Mouse (Mus musculus): Measurements from ENCODE around the gene Fgfr2. TPM values are rescaled to one million over a fixed set of nuclear protein-coding genes. Genes with fewer than 3 reads are reported as not detected.
A peak's percentile ranks its signal among the peaks of the same experiment; 100 is the strongest.

Gene Fgfr2
- polyA plus RNA-seq, 1 experiment from 2014 or later = 93.6 TPM

- WGBS = 63% methylated on average over 8 of the region's 8 CpGs
- Histone ChIP-seq H3K27me3 (ENCODE audit: control insufficient read depth, insufficient read depth, low read length) (peaks cover 3% of the 10 kb centered on the region; the same call in 1 of the 2 replicates), H3K36me3 (ENCODE audit: control insufficient read depth, insufficient read depth, low read length) (no peaks in the 10 kb centered on the region), H3K4me2 (ENCODE audit: low read depth, low read length, severe bottlenecking) (no peak overlapping the region), H3K9me3 (ENCODE audit: control insufficient read depth, low read length) (no peaks in the 10 kb centered on the region), H3K27ac (ENCODE audit: low read depth, low read length) (no peak overlapping the region), H3K4me1 (replicated peaks; ENCODE audit: control insufficient read depth, insufficient read depth, low read length) (peaks cover 5% of the 10 kb centered on the region), H3K9ac (ENCODE audit: low read length) (no peak overlapping the region), H3K4me3 (ENCODE audit: low read depth, low read length) (no peak overlapping the region)
- ATAC-seq (replicated peaks; ENCODE audit: low FRiP score) = no peak
- peak; percentile 31 for DNase-seq (ENCODE audit: low spot score)
Measured at GRCm38 (mm10) chr7:130590845-130591437, 2532.2 kb downstream of the Fgfr2 start.

GRCm38 (mm10) chr7:130590081-130590828 lies 2532.9 kb downstream of the Fgfr2 start:
- Histone ChIP-seq H3K4me1 (replicated peaks; ENCODE audit: control insufficient read depth, insufficient read depth, low read length) (peaks cover 5% of the 10 kb centered on the region), H3K4me2 (ENCODE audit: low read depth, low read length, severe bottlenecking) (no peak overlapping the region), H3K27me3 (ENCODE audit: control insufficient read depth, insufficient read depth, low read length) (peaks cover 3% of the 10 kb centered on the region; the same call in 1 of the 2 replicates), H3K27ac (ENCODE audit: low read depth, low read length) (no peak overlapping the region), H3K4me3 (ENCODE audit: low read depth, low read length) (no peak overlapping the region), H3K9ac (ENCODE audit: low read length) (no peak overlapping the region), H3K36me3 (ENCODE audit: control insufficient read depth, insufficient read depth, low read length) (no peaks in the 10 kb centered on the region), H3K9me3 (ENCODE audit: control insufficient read depth, low read length) (no peaks in the 10 kb centered on the region)
- peak; percentile 51 for DNase-seq (ENCODE audit: low spot score)
- no peak for ATAC-seq (replicated peaks; ENCODE audit: low FRiP score)
- 36% methylated on average over 13 of the region's 13 CpGs for WGBS

GRCm38 (mm10) chr7:130586521-130587072 lies 2536.6 kb downstream of the Fgfr2 start:
- no peak overlapping the region for H3K4me2 ChIP-seq (ENCODE audit: low read depth, low read length, severe bottlenecking)
- H3K36me3 ChIP-seq (ENCODE audit: control insufficient read depth, insufficient read depth, low read length) = no peaks in the 10 kb centered on the region
- no peak overlapping the region for H3K4me3 ChIP-seq (ENCODE audit: low read depth, low read length)
- no peak for ATAC-seq (replicated peaks; ENCODE audit: low FRiP score)
- H3K4me1 ChIP-seq (replicated peaks; ENCODE audit: control insufficient read depth, insufficient read depth, low read length) = peaks cover 5% of the 10 kb centered on the region
- 86% methylated on average over 2 of the region's 2 CpGs for WGBS
- peaks cover 3% of the 10 kb centered on the region; the same call in 1 of the 2 replicates for H3K27me3 ChIP-seq (ENCODE audit: control insufficient read depth, insufficient read depth, low read length)
- no peak overlapping the region for H3K9ac ChIP-seq (ENCODE audit: low read length)
- no peak overlapping the region for H3K27ac ChIP-seq (ENCODE audit: low read depth, low read length)
- no peaks in the 10 kb centered on the region for H3K9me3 ChIP-seq (ENCODE audit: control insufficient read depth, low read length)
- DNase-seq (ENCODE audit: low spot score) = peak; percentile 8

GRCm38 (mm10) chr7:130578607-130579006 lies 2544.5 kb downstream of the Fgfr2 start:
- no peaks in the 10 kb centered on the region for H3K27me3 ChIP-seq (ENCODE audit: control insufficient read depth, insufficient read depth, low read length)
- H3K9ac ChIP-seq (ENCODE audit: low read length) = no peak overlapping the region
- ATAC-seq (replicated peaks; ENCODE audit: low FRiP score) (no peak), DNase-seq (ENCODE audit: low spot score) (no peak)
- no peak overlapping the region for H3K4me2 ChIP-seq (ENCODE audit: low read depth, low read length, severe bottlenecking)
- WGBS = 88% methylated on average over 5 of the region's 5 CpGs
- H3K36me3 ChIP-seq (ENCODE audit: control insufficient read depth, insufficient read depth, low read length) = no peaks in the 10 kb centered on the region
- no peaks in the 10 kb centered on the region for H3K9me3 ChIP-seq (ENCODE audit: control insufficient read depth, low read length)
- no peak overlapping the region for H3K4me3 ChIP-seq (ENCODE audit: low read depth, low read length)
- H3K27ac ChIP-seq (ENCODE audit: low read depth, low read length) = no peak overlapping the region
- peaks cover 3% of the 10 kb centered on the region; the same call in 1 of the 2 replicates for H3K4me1 ChIP-seq (replicated peaks; ENCODE audit: control insufficient read depth, insufficient read depth, low read length)

- H3K4me2 ChIP-seq (ENCODE audit: low read depth, low read length, severe bottlenecking) = no peak overlapping the region
- ATAC-seq (replicated peaks; ENCODE audit: low FRiP score) (no peak), DNase-seq (ENCODE audit: low spot score) (no peak)
- no peaks in the 10 kb centered on the region for H3K27me3 ChIP-seq (ENCODE audit: control insufficient read depth, insufficient read depth, low read length)
- H3K36me3 ChIP-seq (ENCODE audit: control insufficient read depth, insufficient read depth, low read length) = no peaks in the 10 kb centered on the region
- no peak overlapping the region for H3K4me3 ChIP-seq (ENCODE audit: low read depth, low read length)
- no peaks in the 10 kb centered on the region for H3K9me3 ChIP-seq (ENCODE audit: control insufficient read depth, low read length)
- peaks cover 3% of the 10 kb centered on the region; the same call in 1 of the 2 replicates for H3K4me1 ChIP-seq (replicated peaks; ENCODE audit: control insufficient read depth, insufficient read depth, low read length)
- WGBS = 92% methylated on average over 2 of the region's 2 CpGs
- H3K9ac ChIP-seq (ENCODE audit: low read length) = no peak overlapping the region
- no peak overlapping the region for H3K27ac ChIP-seq (ENCODE audit: low read depth, low read length)
Measured at GRCm38 (mm10) chr7:130578066-130578465, 2545.1 kb downstream of the Fgfr2 start.

GRCm38 (mm10) chr7:130577388-130578003 lies 2545.7 kb downstream of the Fgfr2 start, which contains the start of gene Tacc2:
Tacc2 (plus strand) TSS chr7:130577438.
- DNase-seq (ENCODE audit: low spot score) (peak; percentile 46), ATAC-seq (replicated peaks; ENCODE audit: low FRiP score) (no peak)
- H3K4me2 ChIP-seq (ENCODE audit: low read depth, low read length, severe bottlenecking) = no peak within 1 kb of the TSS
- no peak within 1 kb of the TSS for H3K9ac ChIP-seq (ENCODE audit: low read length)
- no peaks in the 10 kb centered on the region for H3K36me3 ChIP-seq (ENCODE audit: control insufficient read depth, insufficient read depth, low read length)
- peaks cover 3% of the 10 kb centered on the region; the same call in 1 of the 2 replicates for H3K4me1 ChIP-seq (replicated peaks; ENCODE audit: control insufficient read depth, insufficient read depth, low read length)
- H3K27me3 ChIP-seq (ENCODE audit: control insufficient read depth, insufficient read depth, low read length) = no peaks in the 10 kb centered on the region
- no peaks in the 10 kb centered on the region for H3K9me3 ChIP-seq (ENCODE audit: control insufficient read depth, low read length)
- no peak within 1 kb of the TSS for H3K27ac ChIP-seq (ENCODE audit: low read depth, low read length)
- no peak within 1 kb of the TSS for H3K4me3 ChIP-seq (ENCODE audit: low read depth, low read length)
- 56% methylated on average over 15 of the region's 15 CpGs for WGBS

GRCm38 (mm10) chr7:130576981-130577380 lies 2546.2 kb downstream of the Fgfr2 start:
- no peak overlapping the region for H3K9ac ChIP-seq (ENCODE audit: low read length)
- whole genome bisulfite sequencing = 50% methylated on average over 10 of the region's 10 CpGs
- peaks cover 3% of the 10 kb centered on the region; the same call in 1 of the 2 replicates for H3K4me1 ChIP-seq (replicated peaks; ENCODE audit: control insufficient read depth, insufficient read depth, low read length)
- no peak overlapping the region for H3K4me3 ChIP-seq (ENCODE audit: low read depth, low read length)
- H3K4me2 ChIP-seq (ENCODE audit: low read depth, low read length, severe bottlenecking) = no peak overlapping the region
- H3K9me3 ChIP-seq (ENCODE audit: control insufficient read depth, low read length) = no peaks in the 10 kb centered on the region
- no peak overlapping the region for H3K27ac ChIP-seq (ENCODE audit: low read depth, low read length)
- DNase-seq (ENCODE audit: low spot score) (peak; percentile 38), ATAC-seq (replicated peaks; ENCODE audit: low FRiP score) (no peak)
- H3K27me3 ChIP-seq (ENCODE audit: control insufficient read depth, insufficient read depth, low read length) = no peaks in the 10 kb centered on the region
- no peaks in the 10 kb centered on the region for H3K36me3 ChIP-seq (ENCODE audit: control insufficient read depth, insufficient read depth, low read length)

- 62% methylated on average over 13 of the region's 13 CpGs for WGBS
- ATAC-seq (replicated peaks; ENCODE audit: low FRiP score) (no peak), DNase-seq (ENCODE audit: low spot score) (no peak)
- no peaks in the 10 kb centered on the region for H3K9me3 ChIP-seq (ENCODE audit: control insufficient read depth, low read length)
- no peak overlapping the region for H3K9ac ChIP-seq (ENCODE audit: low read length)
- no peaks in the 10 kb centered on the region for H3K36me3 ChIP-seq (ENCODE audit: control insufficient read depth, insufficient read depth, low read length)
- no peaks in the 10 kb centered on the region for H3K27me3 ChIP-seq (ENCODE audit: control insufficient read depth, insufficient read depth, low read length)
- no peak overlapping the region for H3K4me2 ChIP-seq (ENCODE audit: low read depth, low read length, severe bottlenecking)
- peaks cover 3% of the 10 kb centered on the region; the same call in 1 of the 2 replicates for H3K4me1 ChIP-seq (replicated peaks; ENCODE audit: control insufficient read depth, insufficient read depth, low read length)
- no peak overlapping the region for H3K4me3 ChIP-seq (ENCODE audit: low read depth, low read length)
- H3K27ac ChIP-seq (ENCODE audit: low read depth, low read length) = no peak overlapping the region
Measured at GRCm38 (mm10) chr7:130574211-130574991, 2548.7 kb downstream of the Fgfr2 start.
